ENCODE assay signal across 16 mouse cellular contexts in genomic region chr4:63226883-63227235, GRCm38 (mm10). TPM values are rescaled to one million over a fixed set of nuclear protein-coding genes. Genes with fewer than 3 reads are reported as not detected.
A peak's percentile ranks its signal among the peaks of the same experiment; 100 is the strongest.
DNase-seq lines count a peak whose midpoint lies in the region; ATAC-seq lines count a peak whose summit lies in the region.
"Had no signal": no experiment of that assay in that cellular context is flagged by ENCODE, and none has a peak within 500 bp of the region (broad histone marks: within the 10 kb centered on the region; RNA-seq: fewer than 3 reads in every experiment).

No protein-coding gene starts in this region.

- H3K27me3 ChIP-seq in heart, embryonic 14.5 days (ENCODE audit: control insufficient read depth, insufficient read depth, low read length): no peaks in the 10 kb centered on the region
- H3K27me3 ChIP-seq in heart, embryonic 11.5 days (ENCODE audit: control insufficient read depth, insufficient read depth, low read length): no peaks in the 10 kb centered on the region; the same call in 1 of the 2 replicates

- H3K9me3 ChIP-seq in heart, embryonic 14.5 days (ENCODE audit: control insufficient read depth, low read length): no peaks in the 10 kb centered on the region
- no peaks in the 10 kb centered on the region for H3K9me3 ChIP-seq in heart, embryonic 11.5 days (replicated peaks; ENCODE audit: control insufficient read depth, low read length)

- peaks cover 8% of the 10 kb centered on the region; the same call in 1 of the 2 replicates for H3K36me3 ChIP-seq in heart, embryonic 14.5 days (ENCODE audit: control insufficient read depth, insufficient read depth, low read length)
- H3K36me3 ChIP-seq in heart, embryonic 11.5 days (ENCODE audit: control insufficient read depth, insufficient read depth, low read length): no peaks in the 10 kb centered on the region

- WGBS in heart, embryonic 14.5 days: 68% methylated on average over 6 of the region's 6 CpGs
- 68% methylated on average over 6 of the region's 6 CpGs for WGBS in heart, embryonic 11.5 days (ENCODE audit: insufficient replicate concordance)

- H3K27ac ChIP-seq in heart, embryonic 14.5 days (replicated peaks in 1 of 2; ENCODE audit: control insufficient read depth in 1 of 2, insufficient read depth in 1 of 2, low read depth in 2 of 2, low read length in 2 of 2): peak overlapping the region; percentile 0 to 4; a peak in 2 of 4 replicates
- no peak overlapping the region for H3K27ac ChIP-seq in heart, embryonic 11.5 days (ENCODE audit: low read depth, low read length)
- H3K27ac ChIP-seq: hindbrain, embryonic 14.5 days; liver, embryonic 14.5 days had no signal

- peaks cover 36 to 47% of the 10 kb centered on the region in 2 experiments for H3K4me1 ChIP-seq in heart, embryonic 14.5 days (ENCODE audit: control insufficient read depth in 2 of 2, insufficient read depth in 2 of 2, low read length in 2 of 2)
- peaks cover 15% of the 10 kb centered on the region for H3K4me1 ChIP-seq in heart, embryonic 11.5 days (ENCODE audit: control insufficient read depth, insufficient read depth, low read length)

- DNase-seq in retina, postnatal 1 day: peak; percentile 21
- DNase-seq in retina, embryonic 14.5 days (ENCODE audit: low spot score): no peak
- peak; percentile 67 to 78 for DNase-seq in kidney, postnatal 36 days
- no peak for DNase-seq in adipocyte (ENCODE audit: low spot score)
- DNase-seq in cerebellum, adult 9-10 months: no peak
- no peak for DNase-seq in gastrocnemius, adult 18-20 months (ENCODE audit: low spot score)
- DNase-seq: adrenal gland, adult 8-10 months; B cell, adult 2 months had no signal

- no peak overlapping the region for H3K4me2 ChIP-seq in heart, embryonic 14.5 days (ENCODE audit: low read length)
- no peak overlapping the region for H3K4me2 ChIP-seq in heart, embryonic 11.5 days
- H3K4me2 ChIP-seq: hindbrain, embryonic 14.5 days; midbrain, embryonic 11.5 days had no signal

- no peak overlapping the region for H3K9ac ChIP-seq in heart, embryonic 14.5 days (ENCODE audit: low read length)
- no peak overlapping the region for H3K9ac ChIP-seq in heart, embryonic 11.5 days (ENCODE audit: low read depth, low read length)
- H3K9ac ChIP-seq: forebrain, postnatal 0 days; hindbrain, embryonic 14.5 days; liver, embryonic 14.5 days had no signal

- H3K4me3 ChIP-seq in heart, embryonic 14.5 days (ENCODE audit: control insufficient read depth in 1 of 2, insufficient read depth in 1 of 2, low read depth in 1 of 2, low read length in 2 of 2): no peak overlapping the region
- no peak overlapping the region for H3K4me3 ChIP-seq in heart, embryonic 11.5 days (ENCODE audit: low read depth, low read length)

- ATAC-seq in heart, embryonic 14.5 days (ENCODE audit: insufficient number of reproducible peaks, insufficient read depth, low FRiP score, low read depth): no peak
- no peak for ATAC-seq in heart, embryonic 11.5 days (replicated peaks; ENCODE audit: insufficient number of reproducible peaks, low FRiP score, low TSS enrichment)

RNA-seq across cellular contexts. Expression of gene Col27a1, which starts 13.1 kb away (rescaled TPM):
- polyA plus RNA-seq in heart, embryonic 14.5 days (2014; fragmentation: Nextera tagmentation; extraction: Ambion mirVana): 3.0 and 4.2 TPM in 2 replicates
- polyA plus RNA-seq in heart, embryonic 11.5 days (2014; fragmentation: Nextera tagmentation; extraction: Ambion mirVana): 3.3 and 3.4 TPM in 2 replicates
- under 1 TPM; 0.46 to 0.47 TPM for total RNA-seq in gastrocnemius, adult 18-20 months (2021)

RNA-seq across cellular contexts. Expression of gene Kif12, which starts 54.9 kb away (rescaled TPM):
- polyA plus RNA-seq in heart, embryonic 14.5 days (2014; fragmentation: Nextera tagmentation; extraction: Ambion mirVana): 0.11 and 0.23 TPM in 2 replicates
- polyA plus RNA-seq in heart, embryonic 11.5 days (2014; fragmentation: Nextera tagmentation; extraction: Ambion mirVana): 0.11 TPM in 1 of 2 replicates, not detected in the other
- total RNA-seq in gastrocnemius, adult 18-20 months (2021): not detected
- total RNA-seq: adrenal gland, adult 8-10 months; granulocyte monocyte progenitor cell, adult 5-6 weeks; layer of hippocampus, postnatal 14 days had no signal
- polyA plus RNA-seq: forebrain, postnatal 0 days; midbrain, embryonic 11.5 days had no signal

Comparison
In these comparisons a context has a peak if more than half of its experiments do, and no peak if none do; other contexts are left out.
1. DNase-seq: peak in retina, postnatal 1 day (single experiment) and kidney, postnatal 36 days (2 of 2); none in retina, embryonic 14.5 days (single experiment), adipocyte (single experiment), cerebellum, adult 9-10 months (single experiment) and gastrocnemius, adult 18-20 months (single experiment).